Mouse (Mus musculus): ENCODE measurements at regions not wholly inside any gene's neighbourhood (a gene's known extent, or its start where the extent isn't known, plus 50 kb on each side); places are given as distances from the start of the nearest gene placed in this dataset.
A peak's percentile ranks its signal among the peaks of the same experiment; 100 is the strongest.

- no peak for DNase-seq (ENCODE audit: low spot score in 2 of 2)
These were observed 580.2 kb downstream of the Zfp706 start for GRCm38 (mm10) chr15:36427334-36427733.

GRCm38 (mm10) chr15:36425902-36426301, 581.7 kb downstream of the Zfp706 start:
- DNase-seq (ENCODE audit: low spot score in 2 of 2): no peak

GRCm38 (mm10) chr15:36424047-36424446, 583.5 kb downstream of the Zfp706 start:
- no peak for DNase-seq (ENCODE audit: low spot score in 2 of 2)

- DNase-seq (ENCODE audit: low spot score in 2 of 2): no peak
These were observed 584.8 kb downstream of the Zfp706 start for GRCm38 (mm10) chr15:36422781-36423180.

GRCm38 (mm10) chr15:36419943-36420480, 587.6 kb downstream of the Zfp706 start:
- DNase-seq (ENCODE audit: low spot score in 2 of 2): no peak

- DNase-seq (ENCODE audit: low spot score in 2 of 2): peak; percentile 37 to 73
These were observed 590.1 kb downstream of the Zfp706 start for GRCm38 (mm10) chr15:36417426-36417825.

GRCm38 (mm10) chr15:36415552-36416249, 591.9 kb downstream of the Zfp706 start:
- no peak for DNase-seq (ENCODE audit: low spot score in 2 of 2)

- DNase-seq (ENCODE audit: low spot score in 2 of 2): no peak
These were observed 595.6 kb downstream of the Zfp706 start for GRCm38 (mm10) chr15:36412016-36412415.

GRCm38 (mm10) chr15:36405446-36405845, 602.1 kb downstream of the Zfp706 start:
- no peak for DNase-seq (ENCODE audit: low spot score in 2 of 2)

- no peak for DNase-seq (ENCODE audit: low spot score in 2 of 2)
These were observed 604.0 kb downstream of the Zfp706 start for GRCm38 (mm10) chr15:36403336-36404119.

- DNase-seq (ENCODE audit: low spot score in 2 of 2): no peak
These were observed 605.5 kb downstream of the Zfp706 start for GRCm38 (mm10) chr15:36402051-36402450.

GRCm38 (mm10) chr15:36400311-36400840, 607.2 kb downstream of the Zfp706 start:
- DNase-seq (ENCODE audit: low spot score in 2 of 2): no peak

GRCm38 (mm10) chr15:36399355-36400012, 608.1 kb downstream of the Zfp706 start:
- DNase-seq (ENCODE audit: low spot score in 2 of 2): no peak

GRCm38 (mm10) chr15:36398099-36398982, 609.2 kb downstream of the Zfp706 start:
- no peak for DNase-seq (ENCODE audit: low spot score in 2 of 2)

GRCm38 (mm10) chr15:36396791-36397190, 610.8 kb downstream of the Zfp706 start:
- DNase-seq (ENCODE audit: low spot score in 2 of 2): no peak

- no peak for DNase-seq (ENCODE audit: low spot score in 2 of 2)
These were observed 611.3 kb downstream of the Zfp706 start for GRCm38 (mm10) chr15:36396245-36396644.

GRCm38 (mm10) chr15:36395672-36396050, 611.9 kb downstream of the Zfp706 start:
- DNase-seq (ENCODE audit: low spot score in 2 of 2): no peak

- no peak for DNase-seq (ENCODE audit: low spot score in 2 of 2)
These were observed 612.5 kb downstream of the Zfp706 start for GRCm38 (mm10) chr15:36394914-36395671.

- DNase-seq (ENCODE audit: low spot score in 2 of 2): no peak
These were observed 617.8 kb downstream of the Zfp706 start for GRCm38 (mm10) chr15:36389775-36390174.

GRCm38 (mm10) chr15:36381228-36381671, 626.3 kb downstream of the Zfp706 start:
- DNase-seq (ENCODE audit: low spot score in 2 of 2): no peak
